Mouse (Mus musculus): ENCODE results near the gene Nutf2-ps1. TPM values are rescaled to one million over a fixed set of nuclear protein-coding genes. Genes with fewer than 3 reads are reported as not detected.
A peak's percentile ranks its signal among the peaks of the same experiment; 100 is the strongest.

Gene Nutf2-ps1
- polyA plus RNA-seq, 1 experiment from 2014 or later: 330 TPM

GRCm38 (mm10) chr19:53538796-53539195, 50.1 kb downstream of the Nutf2-ps1 start:
- 70% methylated on average over 5 of the region's 5 CpGs for WGBS
- no peaks in the 10 kb centered on the region for H3K9me3 ChIP-seq (ENCODE audit: control insufficient read depth, low read length)
- no peak overlapping the region for H3K9ac ChIP-seq (ENCODE audit: low read depth, low read length)
- peaks cover 13% of the 10 kb centered on the region for H3K36me3 ChIP-seq (ENCODE audit: control insufficient read depth, insufficient read depth, low read length)
- no peak overlapping the region for H3K4me2 ChIP-seq (ENCODE audit: low read depth, low read length)
- H3K27me3 ChIP-seq (replicated peaks; ENCODE audit: control insufficient read depth, insufficient read depth, low read length): no peaks in the 10 kb centered on the region
- ATAC-seq: peak; percentile 18; the same call in 1 of the 2 replicates
- H3K4me3 ChIP-seq (ENCODE audit: low read length): no peak overlapping the region
- no peak overlapping the region for H3K27ac ChIP-seq (ENCODE audit: low read length)
- H3K4me1 ChIP-seq (ENCODE audit: control insufficient read depth, insufficient read depth, low read length): peaks cover 7% of the 10 kb centered on the region; the same call in 1 of the 2 replicates

Other genes starting within 250 kb of the Nutf2-ps1 start
- gene Gm10197, start 217.3 kb downstream of the Nutf2-ps1 start, polyA plus RNA-seq (2015; fragmentation: Nextera tagmentation; extraction: Ambion mirVana): not detected in 2 replicates
- 36.3 and 40.5 TPM in 2 replicates for gene Smndc1, start 198.5 kb downstream of the Nutf2-ps1 start, polyA plus RNA-seq (2015; fragmentation: Nextera tagmentation; extraction: Ambion mirVana)
- 7.9 and 11.0 TPM in 2 replicates for gene Dusp5, start 60.0 kb downstream of the Nutf2-ps1 start, polyA plus RNA-seq (2015; fragmentation: Nextera tagmentation; extraction: Ambion mirVana)
- 43.9 and 50.8 TPM in 2 replicates for gene Smc3, start 11.3 kb upstream of the Nutf2-ps1 start, polyA plus RNA-seq (2015; fragmentation: Nextera tagmentation; extraction: Ambion mirVana)
- gene Rbm20, start 88.2 kb upstream of the Nutf2-ps1 start, polyA plus RNA-seq (2015; fragmentation: Nextera tagmentation; extraction: Ambion mirVana): 0.83 and 1.1 TPM in 2 replicates